Mouse (Mus musculus): ENCODE data around the gene Setd6.

Gene Setd6

GRCm38 (mm10) chr8:95760323-95760722 lies 44.6 kb downstream of the Setd6 start:
- TF ChIP-seq NANOG (IDR thresholded peaks at IDR 0.05; ENCODE audit: borderline replicate concordance, low read length) (no peak), POU5F1 (IDR thresholded peaks at IDR 0.05; ENCODE audit: borderline replicate concordance, low read length) (no peak), CTCF (conservative IDR thresholded peaks at IDR 0.05; ENCODE audit: low read length) (no peak)
- Histone ChIP-seq H3K27me3 (ENCODE audit: insufficient read depth, low read length) (no peaks in the 10 kb centered on the region), H3K9me3 (ENCODE audit: low read length) (no peaks in the 10 kb centered on the region), H3K4me3 (replicated peaks; ENCODE audit: low read length) (no peak overlapping the region), H3K4me1 (replicated peaks; ENCODE audit: low read depth, low read length) (no peaks in the 10 kb centered on the region), H3K36me3 (ENCODE audit: insufficient read depth, low read length) (peaks cover 99% of the 10 kb centered on the region)

GRCm38 (mm10) chr8:95764133-95764532 lies 48.5 kb downstream of the Setd6 start:
- TF ChIP-seq POU5F1 (IDR thresholded peaks at IDR 0.05; ENCODE audit: borderline replicate concordance, low read length): no peak
- no peak for TF ChIP-seq NANOG (IDR thresholded peaks at IDR 0.05; ENCODE audit: borderline replicate concordance, low read length)
- no peak for TF ChIP-seq CTCF (conservative IDR thresholded peaks at IDR 0.05; ENCODE audit: low read length)

More at GRCm38 (mm10) chr8:95764133-95764532, 48.5 kb downstream of the Setd6 start:
- Histone ChIP-seq H3K4me1 (replicated peaks; ENCODE audit: low read depth, low read length) (no peaks in the 10 kb centered on the region), H3K4me3 (replicated peaks; ENCODE audit: low read length) (no peak overlapping the region), H3K9me3 (ENCODE audit: low read length) (no peaks in the 10 kb centered on the region), H3K36me3 (ENCODE audit: insufficient read depth, low read length) (peaks cover 99% of the 10 kb centered on the region), H3K27me3 (ENCODE audit: insufficient read depth, low read length) (no peaks in the 10 kb centered on the region)
